Mouse (Mus musculus): ENCODE measurements around the gene Zbtb46.
A peak's percentile ranks its signal among the peaks of the same experiment; 100 is the strongest.

Zbtb46 gene

DNA sequence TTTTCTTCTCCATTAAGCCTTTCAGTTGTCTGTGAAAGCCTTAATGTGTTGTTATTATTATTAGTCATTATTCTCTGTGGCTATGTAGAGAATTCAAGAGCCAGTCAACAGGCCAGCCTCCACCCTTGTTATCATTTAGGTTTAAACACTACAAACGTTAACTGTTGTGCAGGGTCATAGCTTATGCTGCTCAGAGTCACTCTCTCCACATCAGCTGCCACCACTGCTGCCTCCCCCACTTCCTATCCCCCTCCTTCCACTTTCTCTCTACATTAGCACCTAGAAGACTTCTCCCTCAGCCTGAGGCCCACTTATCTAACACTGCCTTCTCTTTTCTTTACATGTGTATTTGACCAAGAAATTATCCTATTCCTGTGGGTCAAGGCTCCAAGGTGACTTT, 57.7 kb downstream of the Zbtb46 start:
- no peak for DNase-seq

GRCm38 (mm10) chr2:181397207-181397761, 61.9 kb downstream of the Zbtb46 start:
- no peak for DNase-seq

DNA sequence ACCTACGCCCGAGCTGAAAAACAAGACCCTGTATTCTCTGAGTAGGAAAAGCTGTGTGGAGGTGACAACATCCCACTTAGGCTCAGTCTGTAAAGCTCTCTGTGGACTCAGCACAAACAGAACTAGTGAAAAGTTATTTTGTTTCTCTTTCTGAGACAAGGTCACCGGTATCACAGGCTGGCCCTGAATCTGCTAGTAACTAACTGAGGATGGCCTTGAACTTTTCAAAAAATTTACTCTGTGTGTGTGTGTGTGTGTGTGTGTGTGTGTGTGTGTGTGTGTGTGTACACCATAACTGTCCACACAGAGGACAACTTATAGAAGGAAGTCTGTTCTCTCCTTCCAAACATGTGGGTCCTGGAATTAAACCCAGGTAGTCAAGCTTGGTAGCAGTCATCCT, 65.1 kb downstream of the Zbtb46 start:
- no peak for DNase-seq

GRCm38 (mm10) chr2:181392600-181393213, 66.5 kb downstream of the Zbtb46 start:
- peak; percentile 85 for DNase-seq

DNA sequence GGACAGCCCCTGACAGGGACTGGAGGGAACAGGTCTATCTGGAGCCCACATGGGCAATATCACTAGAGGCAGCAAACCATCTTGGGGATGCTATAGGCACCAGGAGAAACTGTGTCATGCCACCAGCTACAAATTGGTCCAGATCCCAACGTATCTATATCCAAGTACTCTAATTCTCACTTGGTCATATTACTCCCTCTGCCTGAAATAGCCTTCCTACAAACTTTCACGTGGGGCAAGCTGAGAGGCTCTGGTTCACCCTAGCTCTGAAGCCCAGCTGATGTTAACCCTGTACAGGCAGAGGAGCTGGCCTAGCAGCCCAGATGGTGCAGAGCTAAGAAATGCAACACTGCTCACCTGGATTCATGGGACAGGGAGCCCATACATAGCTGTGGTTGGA, 67.7 kb downstream of the Zbtb46 start:
- no peak for DNase-seq

GRCm38 (mm10) chr2:181391022-181391421, 68.2 kb downstream of the Zbtb46 start:
- DNase-seq = no peak

- no peak for DNase-seq
These were observed 68.9 kb downstream of the Zbtb46 start for GRCm38 (mm10) chr2:181390136-181390870.

DNA sequence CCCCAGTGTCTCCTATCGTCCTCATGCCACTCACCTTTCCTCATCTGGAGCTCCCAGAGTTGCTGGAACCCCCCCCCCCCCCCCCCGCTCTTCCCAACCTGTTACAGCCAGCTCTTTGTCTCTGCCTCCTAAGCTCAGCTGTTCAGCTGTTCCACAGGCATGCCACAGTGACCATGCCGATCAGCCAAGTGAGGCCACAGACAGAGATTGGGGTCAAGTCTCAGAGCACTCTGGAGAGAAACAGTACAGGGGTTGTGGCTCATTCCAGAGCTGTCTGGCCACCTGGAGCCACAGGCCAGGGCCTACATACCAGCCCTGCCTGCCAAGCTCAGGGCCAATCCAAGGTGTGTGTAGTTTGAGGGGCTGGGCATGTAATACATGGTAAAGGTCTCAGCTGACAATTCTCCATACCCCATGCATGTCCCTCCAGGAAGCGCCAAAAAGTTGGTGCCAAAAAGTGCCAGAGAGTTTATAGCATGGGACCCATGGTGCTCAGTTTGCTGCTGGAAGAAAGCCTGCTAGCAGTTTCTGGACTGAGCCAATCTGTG, 72.5 kb downstream of the Zbtb46 start:
- DNase-seq = no peak

DNA sequence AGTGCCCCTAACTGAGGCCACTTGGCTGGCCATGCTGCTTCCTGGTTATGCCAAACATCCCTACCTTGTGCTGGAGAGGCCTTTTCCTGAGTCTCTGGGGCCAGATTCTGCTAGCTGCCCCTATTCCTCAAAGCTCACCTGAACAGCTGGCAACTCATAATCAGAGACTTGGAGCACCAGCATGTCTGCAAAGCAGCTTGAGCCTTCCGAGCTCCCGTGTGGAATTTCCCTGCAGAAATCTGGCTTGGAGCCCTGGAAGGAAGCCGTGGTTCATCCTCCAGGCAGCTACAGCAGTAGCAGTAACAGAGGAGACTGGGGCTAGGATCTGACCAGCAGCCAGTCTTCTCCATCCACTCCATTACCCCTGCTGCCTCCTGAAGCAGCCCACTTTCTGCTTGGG, 73.3 kb downstream of the Zbtb46 start:
- DNase-seq = peak; percentile 81

DNA sequence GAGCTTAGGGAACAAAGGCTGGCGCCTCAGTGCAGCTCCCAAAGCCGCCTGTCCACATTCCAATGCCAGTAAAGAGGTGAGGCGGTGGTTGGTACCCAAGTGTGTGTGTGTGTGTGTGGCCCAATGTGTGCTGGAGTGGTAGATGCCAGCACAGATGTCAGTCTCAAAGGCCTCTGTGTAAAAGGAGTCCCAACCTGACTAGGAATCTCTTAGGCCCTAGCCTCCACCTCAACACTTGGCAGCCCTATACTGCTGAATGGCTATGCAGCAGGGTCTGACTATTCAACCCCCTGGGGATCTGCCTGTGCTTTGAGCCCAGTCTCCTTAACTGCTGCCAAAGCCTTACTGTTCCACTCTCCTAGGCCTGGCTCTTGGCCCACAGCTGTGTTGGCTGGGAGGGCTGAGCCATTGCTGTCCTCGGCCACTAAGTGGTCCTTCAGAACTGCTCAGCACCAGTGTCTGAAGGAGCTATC, 74.3 kb downstream of the Zbtb46 start:
- DNase-seq = peak; percentile 34

DNA sequence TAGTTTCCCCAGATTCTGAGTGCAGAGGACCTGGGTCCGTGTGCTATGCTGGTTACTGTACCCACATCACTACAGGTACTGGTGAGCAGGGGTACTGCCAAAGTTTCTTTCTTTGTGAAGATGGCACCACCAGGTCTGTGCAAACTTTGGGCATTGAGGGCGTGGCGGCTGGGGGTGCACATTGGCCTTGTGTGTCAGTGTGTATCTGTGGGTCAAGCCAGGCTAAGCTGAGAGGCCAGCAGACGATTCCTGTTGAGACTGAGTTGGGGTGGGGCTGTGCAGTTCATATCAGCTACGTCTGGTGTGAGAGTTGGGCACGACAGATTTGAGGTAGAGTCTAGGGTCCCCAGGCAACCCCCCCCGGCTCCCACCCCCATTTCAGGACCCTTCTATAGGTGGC, 74.8 kb downstream of the Zbtb46 start:
- DNase-seq = no peak

- DNase-seq = no peak
These were observed 77.5 kb downstream of the Zbtb46 start for GRCm38 (mm10) chr2:181381631-181382306.

GRCm38 (mm10) chr2:181381107-181381506, 78.1 kb downstream of the Zbtb46 start:
- no peak for DNase-seq

GRCm38 (mm10) chr2:181380251-181380650, 79.0 kb downstream of the Zbtb46 start:
- no peak for DNase-seq

GRCm38 (mm10) chr2:181379778-181380177, 79.4 kb downstream of the Zbtb46 start, which contains the start of gene Lime1:
Lime1 (plus strand) TSS chr2:181380078.
- DNase-seq = no peak

- DNase-seq = no peak
These were observed 80.5 kb downstream of the Zbtb46 start for GRCm38 (mm10) chr2:181378701-181379100.

DNA sequence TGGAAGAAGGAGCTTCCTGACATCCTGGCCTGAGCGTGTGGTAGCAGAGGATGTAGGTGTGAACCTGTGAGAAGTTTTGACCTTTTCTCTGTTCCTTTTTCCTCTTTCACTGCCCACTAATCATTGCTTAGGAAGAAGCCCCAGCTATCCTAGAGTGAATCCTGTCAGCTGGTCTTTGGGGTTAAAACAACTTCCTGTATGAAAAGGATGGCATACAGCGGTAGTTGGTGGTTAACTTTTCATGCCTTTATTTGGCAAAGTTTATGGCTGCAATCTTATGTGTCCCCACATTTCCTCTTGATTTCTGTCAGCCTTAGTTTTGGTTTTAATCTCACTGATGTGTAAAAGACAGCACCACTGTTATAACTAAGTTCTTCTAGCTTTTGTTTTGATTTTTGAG, 82.0 kb downstream of the Zbtb46 start:
- DNase-seq = no peak

DNA sequence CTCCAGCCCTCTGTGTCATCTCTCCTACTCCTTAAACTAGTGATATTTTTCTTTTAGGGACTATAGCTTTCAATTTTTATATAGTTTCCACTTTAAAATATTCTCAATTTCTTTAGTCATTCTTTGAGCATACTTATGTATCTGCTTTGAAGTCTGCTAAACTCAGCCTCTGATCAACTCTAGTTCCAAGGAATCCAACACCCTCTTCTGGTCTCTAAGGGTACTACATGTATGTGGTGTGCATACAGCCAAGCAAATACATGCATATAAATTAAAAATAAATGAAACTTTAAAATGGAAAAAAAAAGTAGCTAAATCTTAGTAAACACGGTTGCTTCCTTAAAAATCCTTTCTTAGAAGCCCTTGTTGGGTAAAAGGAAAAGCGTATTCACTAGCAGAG, 83.4 kb downstream of the Zbtb46 start:
- DNase-seq = no peak

DNA sequence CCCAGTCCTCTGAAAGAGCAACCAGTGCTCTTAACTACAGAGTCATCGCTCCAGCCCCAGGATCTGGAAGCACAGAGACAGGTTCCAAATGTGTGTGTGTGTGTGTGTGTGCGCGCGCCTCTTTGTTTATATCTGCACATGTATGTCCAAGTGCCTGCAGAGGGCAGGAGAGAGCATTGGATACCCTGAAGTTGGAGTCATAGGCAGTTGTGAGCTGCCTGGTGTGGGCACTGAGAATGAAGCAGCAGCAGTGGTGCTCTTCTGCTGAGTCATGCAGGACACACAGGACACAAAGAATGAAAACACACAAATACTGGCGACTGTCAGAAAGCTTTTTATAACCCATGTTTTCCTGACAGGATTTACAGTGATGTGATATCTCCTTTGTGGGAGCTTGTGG, 89.2 kb downstream of the Zbtb46 start:
- no peak for DNase-seq

- no peak for DNase-seq
These were observed 93.6 kb downstream of the Zbtb46 start for GRCm38 (mm10) chr2:181365655-181366075.

DNA sequence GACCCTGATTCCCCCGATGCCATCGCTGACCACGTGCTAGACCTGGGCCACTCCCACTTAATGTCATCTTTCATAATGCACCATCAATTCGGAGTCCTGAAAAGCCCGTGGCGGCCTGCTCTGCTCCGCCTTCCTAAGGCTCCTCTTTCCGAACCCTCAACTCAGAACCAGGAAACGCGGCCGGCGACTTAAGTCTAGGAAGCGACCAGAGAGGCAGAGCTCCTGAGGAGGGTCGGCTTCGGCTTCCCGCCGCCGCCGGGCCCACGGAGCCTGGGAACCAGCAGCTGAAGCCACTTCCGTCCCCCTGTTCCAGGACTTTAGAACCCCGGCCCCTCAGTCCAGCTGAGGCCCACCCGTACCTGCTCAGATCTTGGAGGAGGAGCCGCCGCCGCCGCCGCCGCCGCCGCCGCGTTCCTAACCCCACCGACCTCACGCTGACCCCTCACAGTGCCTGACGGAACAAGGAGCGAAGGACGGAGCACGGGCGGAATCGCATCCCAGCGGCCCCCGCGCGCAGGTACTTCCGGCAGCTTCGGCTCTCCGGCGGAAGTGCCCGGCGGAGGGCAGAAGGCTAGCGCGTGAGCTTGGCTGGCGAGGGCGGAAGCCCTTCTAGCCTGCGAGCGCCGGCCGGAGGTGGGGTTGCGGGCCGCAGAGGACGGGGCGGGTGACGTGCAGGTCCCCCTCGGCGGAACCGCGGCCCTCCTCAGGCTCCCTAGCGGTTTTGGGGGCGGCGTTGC, 94.2 kb downstream of the Zbtb46 start, which contains the start of the genes Zgpat and Arfrp1:
Zgpat (plus strand) TSS at position 69 of the 737 bp plus-strand sequence.
Arfrp1 (minus strand) TSS at position 545 of the 737 bp plus-strand sequence.
- peak; percentile 94 for DNase-seq

DNA sequence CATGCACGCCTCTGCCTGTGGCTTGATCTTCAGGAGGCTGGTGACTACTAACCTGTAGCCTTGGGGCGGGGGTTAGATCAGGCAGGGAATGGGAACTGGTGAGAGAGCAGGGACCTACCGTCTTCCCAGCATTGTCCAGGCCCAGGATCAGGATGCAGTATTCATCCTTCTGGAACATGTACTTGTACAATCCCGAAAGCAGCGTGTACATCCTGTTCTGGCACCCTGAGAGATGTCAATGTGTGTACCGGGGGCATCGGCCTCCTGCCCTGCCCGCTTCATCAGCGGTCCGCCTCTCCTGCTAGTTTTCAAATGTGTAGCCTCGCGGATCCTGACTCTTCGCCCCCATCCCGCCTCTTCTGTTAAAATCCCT, 94.8 kb downstream of the Zbtb46 start:
- DNase-seq = no peak
